In genomic region chr19:26834564-26834963, GRCm38 (mm10) we compare ENCODE assay signal across 15 mouse cellular contexts. TPM values are rescaled to one million over a fixed set of nuclear protein-coding genes. Genes with fewer than 3 reads are reported as not detected.
DNase-seq lines count a peak whose midpoint lies in the region; ATAC-seq and TF ChIP-seq lines count a peak whose summit lies in the region.
"Had no signal": no experiment of that assay in that cellular context is flagged by ENCODE, and none has a peak within 500 bp of the region (broad histone marks: within the 10 kb centered on the region; RNA-seq: fewer than 3 reads in every experiment).

No protein-coding gene starts in this region.

- ATAC-seq in kidney, embryonic 16.5 days (ENCODE audit: low FRiP score, low TSS enrichment): no peak
- ATAC-seq in midbrain, postnatal 0 days (ENCODE audit: low FRiP score): no peak
- no peak for ATAC-seq in midbrain, embryonic 14.5 days (ENCODE audit: low FRiP score, low TSS enrichment)
- ATAC-seq: forebrain, embryonic 16.5 days had no signal

- no peak for TF ChIP-seq POLR2A in kidney, adult 2 months (IDR thresholded peaks at IDR 0.05; ENCODE audit: low read depth, low read length)
- no peak for TF ChIP-seq POLR2A in cerebellum, adult 2 months (IDR thresholded peaks at IDR 0.05; ENCODE audit: borderline replicate concordance, insufficient read depth, low read length)

- intact Hi-C loops in left cerebral cortex, postnatal 10 days (cut with DNase I): no loop called here

- no peaks in the 10 kb centered on the region for H3K27me3 ChIP-seq in kidney, adult 2 months (replicated peaks; ENCODE audit: control insufficient read depth, insufficient read depth, low read length)
- no peaks in the 10 kb centered on the region for H3K27me3 ChIP-seq in kidney, embryonic 16.5 days (ENCODE audit: insufficient read depth, low read length)
- H3K27me3 ChIP-seq in midbrain, postnatal 0 days (ENCODE audit: insufficient read depth, low read length): no peaks in the 10 kb centered on the region
- H3K27me3 ChIP-seq in midbrain, embryonic 14.5 days (ENCODE audit: control insufficient read depth, insufficient read depth, low read length): no peaks in the 10 kb centered on the region
- no peaks in the 10 kb centered on the region for H3K27me3 ChIP-seq in cerebellum, adult 2 months (ENCODE audit: control insufficient read depth, insufficient read depth, low read length)
- H3K27me3 ChIP-seq: kidney, embryonic 15.5 days; liver, embryonic 13.5 days had no signal

- H3K9ac ChIP-seq in kidney, embryonic 16.5 days (replicated peaks; ENCODE audit: low read length): no peak overlapping the region
- no peak overlapping the region for H3K9ac ChIP-seq in midbrain, postnatal 0 days (replicated peaks; ENCODE audit: low read length, poor library complexity, severe bottlenecking)
- H3K9ac ChIP-seq in midbrain, embryonic 14.5 days (replicated peaks; ENCODE audit: low read length): no peak overlapping the region
- H3K9ac ChIP-seq: kidney, embryonic 15.5 days; liver, embryonic 13.5 days had no signal

- no peak overlapping the region for H3K4me3 ChIP-seq in kidney, adult 2 months (ENCODE audit: insufficient read depth, low read depth, low read length)
- no peak overlapping the region for H3K4me3 ChIP-seq in kidney, embryonic 16.5 days (ENCODE audit: low read length)
- H3K4me3 ChIP-seq in midbrain, postnatal 0 days (ENCODE audit: low read depth, low read length): no peak overlapping the region
- H3K4me3 ChIP-seq in midbrain, embryonic 14.5 days (replicated peaks; ENCODE audit: low read depth, low read length): no peak overlapping the region
- no peak overlapping the region for H3K4me3 ChIP-seq in cerebellum, adult 2 months (replicated peaks; ENCODE audit: insufficient read depth, low read depth, low read length)
- H3K4me3 ChIP-seq: kidney, embryonic 15.5 days; liver, embryonic 13.5 days had no signal

- DNase-seq in kidney, adult 2 months: peak; percentile 33
- DNase-seq in midbrain, postnatal 0 days (ENCODE audit: low spot score): peak; percentile 26
- no peak for DNase-seq in midbrain, embryonic 14.5 days
- peak; percentile 16 to 17 for DNase-seq in cerebellum, adult 2 months
- DNase-seq in c-Kit-positive CD71-positive TER-119-positive erythroid progenitor cells, embryonic 14.5 days (ENCODE audit: low spot score): no peak
- no peak for DNase-seq in left cerebral cortex, postnatal 10 days (ENCODE audit: extremely low spot score in 1 of 2, low spot score in 2 of 2)
- DNase-seq: adrenal gland, adult 2 months; heart, postnatal 4 days; liver, embryonic 13.5 days; spleen, adult 18-20 months had no signal

- H3K9me3 ChIP-seq in kidney, embryonic 16.5 days (ENCODE audit: low read length): no peaks in the 10 kb centered on the region
- no peaks in the 10 kb centered on the region for H3K9me3 ChIP-seq in midbrain, postnatal 0 days (ENCODE audit: low read length)
- no peaks in the 10 kb centered on the region for H3K9me3 ChIP-seq in midbrain, embryonic 14.5 days (ENCODE audit: control insufficient read depth, low read length)
- H3K9me3 ChIP-seq: kidney, embryonic 15.5 days; liver, embryonic 13.5 days had no signal

- no peaks in the 10 kb centered on the region for H3K4me1 ChIP-seq in kidney, adult 2 months (ENCODE audit: control insufficient read depth, insufficient read depth, low read length)
- no peaks in the 10 kb centered on the region for H3K4me1 ChIP-seq in kidney, embryonic 16.5 days (ENCODE audit: insufficient read depth, low read length)
- no peaks in the 10 kb centered on the region for H3K4me1 ChIP-seq in midbrain, postnatal 0 days (ENCODE audit: insufficient read depth, low read length)
- no peaks in the 10 kb centered on the region for H3K4me1 ChIP-seq in midbrain, embryonic 14.5 days (ENCODE audit: control insufficient read depth, insufficient read depth, low read length)
- no peaks in the 10 kb centered on the region for H3K4me1 ChIP-seq in cerebellum, adult 2 months (ENCODE audit: control insufficient read depth, insufficient read depth, low read length)
- H3K4me1 ChIP-seq: kidney, embryonic 15.5 days; liver, embryonic 13.5 days had no signal

- H3K27ac ChIP-seq in kidney, adult 2 months (ENCODE audit: insufficient read depth, low read depth, low read length): no peak overlapping the region
- H3K27ac ChIP-seq in kidney, embryonic 16.5 days (ENCODE audit: low read length): no peak overlapping the region
- H3K27ac ChIP-seq in midbrain, postnatal 0 days (ENCODE audit: low read depth, low read length): no peak overlapping the region
- H3K27ac ChIP-seq in midbrain, embryonic 14.5 days (replicated peaks; ENCODE audit: low read depth, low read length): no peak overlapping the region
- no peak overlapping the region for H3K27ac ChIP-seq in cerebellum, adult 2 months (ENCODE audit: insufficient read depth, low read length)
- H3K27ac ChIP-seq: kidney, embryonic 15.5 days; liver, embryonic 13.5 days had no signal

- peak; percentile 60 for TF ChIP-seq CTCF in kidney, adult 2 months (conservative IDR thresholded peaks at IDR 0.05; ENCODE audit: insufficient read depth, insufficient read length, low read depth, low read length)
- peak; percentile 52 for TF ChIP-seq CTCF in midbrain, postnatal 0 days (IDR thresholded peaks at IDR 0.05)
- TF ChIP-seq CTCF in cerebellum, adult 2 months (IDR thresholded peaks at IDR 0.05; ENCODE audit: borderline replicate concordance, insufficient read depth, low read depth, low read length): peak; percentile 54; the same call in 1 of the 2 replicates

- H3K4me2 ChIP-seq in kidney, embryonic 16.5 days (replicated peaks; ENCODE audit: low read depth, low read length): no peak overlapping the region
- no peak overlapping the region for H3K4me2 ChIP-seq in midbrain, postnatal 0 days (ENCODE audit: low read depth, low read length, poor library complexity, severe bottlenecking)
- H3K4me2 ChIP-seq in midbrain, embryonic 14.5 days (ENCODE audit: low read length): no peak overlapping the region
- H3K4me2 ChIP-seq: kidney, embryonic 15.5 days; liver, embryonic 13.5 days had no signal

- no peaks in the 10 kb centered on the region for H3K36me3 ChIP-seq in kidney, adult 2 months (ENCODE audit: control insufficient read depth, insufficient read depth, low read length)
- no peaks in the 10 kb centered on the region for H3K36me3 ChIP-seq in kidney, embryonic 16.5 days (ENCODE audit: insufficient read depth, low read length)
- no peaks in the 10 kb centered on the region for H3K36me3 ChIP-seq in midbrain, postnatal 0 days (ENCODE audit: insufficient read depth, low read length)
- H3K36me3 ChIP-seq in midbrain, embryonic 14.5 days (ENCODE audit: control insufficient read depth, insufficient read depth, low read length): no peaks in the 10 kb centered on the region
- H3K36me3 ChIP-seq: kidney, embryonic 15.5 days; liver, embryonic 13.5 days had no signal

RNA-seq across cellular contexts. Expression of gene Gm815, which starts 51.1 kb away (rescaled TPM):
- polyA plus RNA-seq in kidney, adult 2 months (2012; rRNA removed): not detected in 2 replicates
- polyA plus RNA-seq in kidney, embryonic 16.5 days (2015; fragmentation: Nextera tagmentation; extraction: Ambion mirVana): 0.23 TPM in 1 of 2 replicates, not detected in the other
- not detected in 2 replicates for total RNA-seq in midbrain, postnatal 0 days (2014; rRNA removed)
- not detected in 2 replicates for polyA plus RNA-seq in midbrain, postnatal 0 days (2015; fragmentation: Nextera tagmentation; extraction: Ambion mirVana)
- not detected in 2 replicates for polyA plus RNA-seq in midbrain, embryonic 14.5 days (2014; fragmentation: Nextera tagmentation; extraction: Ambion mirVana)
- not detected in 2 replicates for polyA plus RNA-seq in cerebellum, adult 2 months (2012; rRNA removed)
- not detected for total RNA-seq in left cerebral cortex, postnatal 10 days (2021)
- total RNA-seq: adrenal gland, adult 2 months; granulocyte monocyte progenitor cell, adult 5-6 weeks; heart, postnatal 4 days had no signal
- polyA plus RNA-seq: adrenal gland, adult 2 months; forebrain, embryonic 16.5 days; kidney, embryonic 15.5 days; liver, embryonic 13.5 days; testis, adult 2 months had no signal

Comparison
In these comparisons a context has a peak if more than half of its experiments do, and no peak if none do; other contexts are left out.
1. DNase-seq: peak in kidney, adult 2 months (single experiment), midbrain, postnatal 0 days (single experiment) and cerebellum, adult 2 months (2 of 2); none in midbrain, embryonic 14.5 days (single experiment), c-Kit-positive CD71-positive TER-119-positive erythroid progenitor cells, embryonic 14.5 days (single experiment) and left cerebral cortex, postnatal 10 days (0 of 2).
2. Peak in every context shown above with its lines, with median percentiles within 50 percentile points of each other: CTCF ChIP-seq.